In genomic region chr2:133554286-133555021, GRCm38 (mm10) we compare ENCODE assay signal across 8 mouse cellular contexts. TPM values are rescaled to one million over a fixed set of nuclear protein-coding genes. Genes with fewer than 3 reads are reported as not detected.
DNase-seq lines count a peak whose midpoint lies in the region; ATAC-seq and TF ChIP-seq lines count a peak whose summit lies in the region.

No protein-coding gene starts in this region.

- peak overlapping the region; percentile 55 for H3K4me3 ChIP-seq in forebrain, embryonic 15.5 days
- H3K4me3 ChIP-seq in liver, adult 2 months (ENCODE audit: insufficient read depth, low read depth, low read length): peak overlapping the region; percentile 98
- peak overlapping the region; percentile 58 for H3K4me3 ChIP-seq in midbrain, postnatal 0 days (ENCODE audit: low read depth, low read length)

- peaks cover 28% of the 10 kb centered on the region for H3K4me1 ChIP-seq in forebrain, embryonic 15.5 days
- peaks cover 3% of the 10 kb centered on the region; the same call in 1 of the 2 replicates for H3K4me1 ChIP-seq in liver, adult 2 months (ENCODE audit: control insufficient read depth, insufficient read depth, low read length)
- H3K4me1 ChIP-seq in midbrain, postnatal 0 days (ENCODE audit: insufficient read depth, low read length): peaks cover 8% of the 10 kb centered on the region; the same call in 1 of the 2 replicates

- TF ChIP-seq POLR2A in liver, adult 2 months (IDR thresholded peaks at IDR 0.05; ENCODE audit: extremely low read depth, insufficient read depth, low read length): no peak

- H3K36me3 ChIP-seq in forebrain, embryonic 15.5 days: no peaks in the 10 kb centered on the region
- no peaks in the 10 kb centered on the region; the same call in 1 of the 2 replicates for H3K36me3 ChIP-seq in liver, adult 2 months (ENCODE audit: control insufficient read depth, insufficient read depth, low read length)
- H3K36me3 ChIP-seq in midbrain, postnatal 0 days (ENCODE audit: insufficient read depth, low read length): no peaks in the 10 kb centered on the region

- H3K27ac ChIP-seq in forebrain, embryonic 15.5 days (replicated peaks): no peak overlapping the region
- H3K27ac ChIP-seq in liver, adult 2 months (replicated peaks; ENCODE audit: insufficient read depth, low read depth, low read length): peak overlapping the region; percentile 33; the same call in 1 of the 2 replicates
- H3K27ac ChIP-seq in midbrain, postnatal 0 days (ENCODE audit: low read depth, low read length): no peak overlapping the region

- H3K9me3 ChIP-seq in forebrain, embryonic 15.5 days: no peaks in the 10 kb centered on the region
- H3K9me3 ChIP-seq in midbrain, postnatal 0 days (ENCODE audit: low read length): no peaks in the 10 kb centered on the region

- peaks cover 35% of the 10 kb centered on the region for H3K27me3 ChIP-seq in forebrain, embryonic 15.5 days
- peaks cover 17% of the 10 kb centered on the region for H3K27me3 ChIP-seq in liver, adult 2 months (ENCODE audit: control insufficient read depth, insufficient read depth, low read length)
- peaks cover 26% of the 10 kb centered on the region for H3K27me3 ChIP-seq in midbrain, postnatal 0 days (ENCODE audit: insufficient read depth, low read length)

- H3K4me2 ChIP-seq in forebrain, embryonic 15.5 days (replicated peaks): peak overlapping the region; percentile 95
- peak overlapping the region; percentile 74 for H3K4me2 ChIP-seq in midbrain, postnatal 0 days (ENCODE audit: low read depth, low read length, poor library complexity, severe bottlenecking)

- H3K9ac ChIP-seq in forebrain, embryonic 15.5 days (replicated peaks): peak overlapping the region; percentile 25
- H3K9ac ChIP-seq in liver, adult 2 months (ENCODE audit: low read depth, low read length): peak overlapping the region; percentile 65
- peak overlapping the region; percentile 55 for H3K9ac ChIP-seq in midbrain, postnatal 0 days (replicated peaks; ENCODE audit: low read length, poor library complexity, severe bottlenecking)

- no peak for TF ChIP-seq CTCF in liver, adult 2 months (IDR thresholded peaks at IDR 0.05; ENCODE audit: low read depth, low read length)
- TF ChIP-seq CTCF in midbrain, postnatal 0 days (IDR thresholded peaks at IDR 0.05): no peak

- WGBS in forebrain, embryonic 15.5 days: 1% methylated on average over 55 of the region's 55 CpGs
- WGBS in liver, adult 2 months: 5% methylated on average over 55 of the region's 55 CpGs
- WGBS in midbrain, postnatal 0 days: under 1% methylated on average over 55 of the region's 55 CpGs

- ATAC-seq in forebrain, embryonic 15.5 days (replicated peaks): peak; percentile 55
- ATAC-seq in hematopoietic stem cell, adult 5-6 weeks (replicated peaks in 1 of 2; ENCODE audit: insufficient read depth in 1 of 2, low FRiP score in 2 of 2, low TSS enrichment in 1 of 2, low read depth in 1 of 2, poor library complexity in 2 of 2, severe bottlenecking in 2 of 2): peak; percentile 5 to 15; a peak in 1 of 4 replicates
- peak; percentile 54 for ATAC-seq in midbrain, postnatal 0 days (ENCODE audit: low FRiP score)

- no peaks in the 10 kb centered on the region; the same call in 1 of the 2 replicates for H3K79me2 ChIP-seq in liver, adult 2 months (ENCODE audit: control insufficient read depth, insufficient read depth, low read length)

- peak; percentile 9 for DNase-seq in thymus, postnatal 4 days
- DNase-seq in thymus, postnatal 10 days (ENCODE audit: low spot score in 2 of 2): no peak
- no peak for DNase-seq in liver, adult 2 months (ENCODE audit: extremely low read depth, low read depth, low spot score)
- peak; percentile 23 for DNase-seq in midbrain, postnatal 0 days (ENCODE audit: low spot score)
- DNase-seq in yolk sac, embryonic 10.5 days (ENCODE audit: low spot score): peak; percentile 60
- no peak for DNase-seq in cerebellum, adult 8-10 months

RNA-seq across cellular contexts. Expression of gene Bmp2, which starts 2.5 kb away (rescaled TPM):
- 1.3 and 1.8 TPM in 2 replicates for polyA plus RNA-seq in forebrain, embryonic 15.5 days (2015; fragmentation: Nextera tagmentation; extraction: Ambion mirVana)
- 0.31 and 0.40 TPM in 2 replicates for total RNA-seq in hematopoietic stem cell, adult 5-6 weeks (2017)
- 7.2 and 8.1 TPM in 2 replicates for total RNA-seq in liver, adult 2 months (2014; rRNA removed)
- 4.2 and 5.5 TPM in 2 replicates for polyA plus RNA-seq in liver, adult 2 months (2012; rRNA removed)
- 3.0 and 3.6 TPM in 2 replicates for total RNA-seq in midbrain, postnatal 0 days (2014; rRNA removed)
- 4.0 TPM in 2 replicates for polyA plus RNA-seq in midbrain, postnatal 0 days (2015; fragmentation: Nextera tagmentation; extraction: Ambion mirVana)

Comparison
In these comparisons a context has a peak if more than half of its experiments do, and no peak if none do; other contexts are left out.
1. DNase-seq: peak in thymus, postnatal 4 days (single experiment), midbrain, postnatal 0 days (single experiment) and yolk sac, embryonic 10.5 days (single experiment); none in thymus, postnatal 10 days (0 of 2), liver, adult 2 months (single experiment) and cerebellum, adult 8-10 months (single experiment).
2. Peak in every context shown above with its lines, with median percentiles within 50 percentile points of each other: ATAC-seq, H3K4me3 ChIP-seq and H3K9ac ChIP-seq.